Mouse (Mus musculus) c-Kit-negative CD71-positive TER-119-positive erythroid progenitor cells, embryonic 14.5 days (primary cell): ENCODE measurements around the gene Cfap20.

Experiments used
- DNase-seq: peaks from one replicate; pipeline ENCODE4 v3.0.0-alpha.2; 2013; ENCODE audit warnings: low read depth, low spot score

Gene Cfap20

GRCm38 (mm10) chr8:95374429-95374828 is 60.2 kb downstream of the Cfap20 start:
- no peak for DNase-seq

- no peak for DNase-seq
Measured at GRCm38 (mm10) chr8:95373389-95374002, 61.2 kb downstream of the Cfap20 start.
